Mouse (Mus musculus): ENCODE measurements around the gene Borcs7. TPM values are rescaled to one million over a fixed set of nuclear protein-coding genes. Genes with fewer than 3 reads are reported as not detected.
A peak's percentile ranks its signal among the peaks of the same experiment; 100 is the strongest.

Borcs7 gene
- 13.6 and 15.5 TPM in 2 replicates for polyA plus RNA-seq (2016; fragmentation: Nextera tagmentation; extraction: Ambion mirVana)

DNA sequence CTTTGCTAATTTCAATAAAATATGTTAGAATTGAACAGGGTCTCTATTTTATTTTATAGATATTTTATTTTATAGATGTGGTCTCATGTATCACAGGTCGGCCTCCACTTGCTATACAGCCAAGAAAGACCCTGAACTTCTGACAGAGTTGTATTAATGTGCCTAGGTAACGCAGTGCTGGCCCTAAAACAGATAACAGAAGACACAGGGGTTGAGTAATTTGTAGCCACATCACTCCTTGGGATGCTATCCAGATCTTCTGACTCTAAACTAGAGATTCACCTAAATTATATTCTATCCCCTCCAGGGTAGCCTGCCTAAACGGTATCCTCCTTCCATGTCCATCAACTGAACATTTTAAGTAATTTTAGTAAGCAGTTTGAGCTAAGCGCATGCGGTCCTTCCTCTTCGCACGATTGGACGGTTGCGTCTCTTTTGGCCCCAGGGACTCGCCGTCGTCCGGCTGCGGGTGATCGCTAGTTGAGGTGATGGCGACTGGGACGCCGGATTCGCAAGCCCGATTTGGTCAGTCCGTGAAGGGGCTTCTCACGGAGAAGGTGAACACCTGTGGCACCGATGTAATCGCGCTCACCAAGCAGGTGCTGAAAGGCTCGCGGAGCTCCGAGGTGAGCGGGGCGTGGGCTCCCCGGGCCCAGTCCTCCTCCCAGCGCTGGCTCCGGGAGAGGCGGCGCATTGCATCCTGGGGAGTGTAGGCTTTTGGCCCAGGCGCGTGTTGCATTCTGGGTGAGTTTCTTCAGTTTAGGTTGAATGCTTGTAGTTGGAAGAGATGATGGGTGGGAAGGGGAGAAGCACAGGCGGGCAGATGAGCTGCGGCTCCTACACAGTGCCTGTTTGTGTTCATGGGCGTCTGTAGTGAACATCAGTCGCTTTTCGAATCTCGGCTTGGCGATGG, at the start of gene Borcs7:
Gene Borcs7, plus strand, starts transcription at position 447 of the 913 bp plus-strand sequence.
- peaks cover 13% of the 10 kb centered on the region for H3K4me1 ChIP-seq
- 4% methylated on average over 44 of the region's 44 CpGs for WGBS

DNA sequence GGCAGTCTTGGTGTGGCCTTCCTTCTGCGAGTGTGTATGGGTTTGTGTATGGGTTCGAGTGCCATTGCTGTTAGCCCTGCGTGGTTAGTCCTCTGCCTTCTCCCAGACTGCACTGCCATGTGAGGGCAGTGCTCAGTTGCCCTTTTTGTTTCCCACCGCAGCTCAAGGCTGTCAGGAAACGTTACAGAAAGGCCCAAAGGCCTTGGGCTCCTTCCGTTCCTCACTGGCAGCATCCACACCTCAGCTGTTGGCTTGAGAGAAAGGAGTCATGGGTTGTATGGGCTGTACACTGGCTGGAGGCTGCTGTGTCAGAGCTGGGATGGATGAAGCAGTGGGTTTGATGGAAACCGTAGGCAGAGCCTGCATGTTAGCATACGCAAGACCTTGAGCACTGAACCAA, 48.9 kb upstream of the Borcs7 start:
- Histone ChIP-seq H3K4me3 (no peak overlapping the region), H3K36me3 (replicated peaks) (peaks cover 47% of the 10 kb centered on the region), H3K27me3 (replicated peaks; ENCODE audit: low read depth, poor library complexity, severe bottlenecking) (no peaks in the 10 kb centered on the region), H3K9me3 (no peaks in the 10 kb centered on the region), H3K27ac (replicated peaks) (peak overlapping the region; percentile 40; the same call in 1 of the 2 replicates), H3K4me1 (peaks cover 85% of the 10 kb centered on the region)
- 87% methylated on average over 8 of the region's 8 CpGs for WGBS
- DNase-seq (ENCODE audit: low spot score): no peak

More for the DNA sequence above, at the start of gene Borcs7:
- peak; percentile 88 for DNase-seq (ENCODE audit: low spot score)
- peak within 1 kb of the TSS; percentile 96 for H3K27ac ChIP-seq (replicated peaks)
- H3K9me3 ChIP-seq: no peaks in the 10 kb centered on the region
- peak within 1 kb of the TSS; percentile 76 for H3K4me3 ChIP-seq
- peaks cover 7% of the 10 kb centered on the region for H3K36me3 ChIP-seq (replicated peaks)
- no peaks in the 10 kb centered on the region for H3K27me3 ChIP-seq (replicated peaks; ENCODE audit: low read depth, poor library complexity, severe bottlenecking)

DNA sequence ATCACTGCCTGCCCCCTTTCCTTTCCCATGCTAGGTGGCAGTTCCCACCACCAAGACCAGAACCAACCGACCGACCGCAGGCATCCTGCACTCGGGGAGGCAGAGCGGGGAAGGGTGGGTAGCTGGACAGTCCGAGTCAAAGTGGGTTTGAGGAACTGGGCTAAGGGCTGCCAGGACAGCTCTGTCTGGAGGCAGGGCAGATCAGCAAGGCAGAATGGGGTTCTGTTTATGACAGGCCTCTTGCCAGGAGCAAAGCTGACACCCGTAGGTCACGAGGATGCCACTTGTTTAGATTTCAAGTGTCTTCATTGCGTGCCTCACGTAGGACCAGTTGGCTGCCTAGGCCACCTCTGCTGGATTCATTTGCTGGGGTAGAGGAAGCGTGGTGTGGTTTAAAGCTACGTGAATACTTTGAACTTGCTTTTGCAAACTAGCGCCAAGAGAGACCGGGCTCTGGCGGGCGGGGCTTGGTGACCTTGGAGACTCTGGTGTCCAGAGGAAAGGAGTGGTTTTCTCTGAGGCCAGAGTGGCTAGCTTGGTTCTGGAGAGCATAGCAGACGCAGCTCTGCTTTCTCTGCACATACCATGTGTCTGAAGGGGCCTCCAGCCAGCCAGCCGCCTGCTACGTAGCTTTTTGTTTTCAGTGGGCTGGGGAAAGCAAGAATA, 48.2 kb upstream of the Borcs7 start:
- Histone ChIP-seq H3K27ac (replicated peaks) (peak overlapping the region; percentile 60), H3K36me3 (replicated peaks) (peaks cover 54% of the 10 kb centered on the region), H3K27me3 (replicated peaks; ENCODE audit: low read depth, poor library complexity, severe bottlenecking) (no peaks in the 10 kb centered on the region), H3K9me3 (no peaks in the 10 kb centered on the region), H3K4me1 (peaks cover 85% of the 10 kb centered on the region), H3K4me3 (peak overlapping the region; percentile 21; the same call in 1 of the 2 replicates)
- WGBS: 73% methylated on average over 19 of the region's 19 CpGs
- peak; percentile 48 for DNase-seq (ENCODE audit: low spot score)

DNA sequence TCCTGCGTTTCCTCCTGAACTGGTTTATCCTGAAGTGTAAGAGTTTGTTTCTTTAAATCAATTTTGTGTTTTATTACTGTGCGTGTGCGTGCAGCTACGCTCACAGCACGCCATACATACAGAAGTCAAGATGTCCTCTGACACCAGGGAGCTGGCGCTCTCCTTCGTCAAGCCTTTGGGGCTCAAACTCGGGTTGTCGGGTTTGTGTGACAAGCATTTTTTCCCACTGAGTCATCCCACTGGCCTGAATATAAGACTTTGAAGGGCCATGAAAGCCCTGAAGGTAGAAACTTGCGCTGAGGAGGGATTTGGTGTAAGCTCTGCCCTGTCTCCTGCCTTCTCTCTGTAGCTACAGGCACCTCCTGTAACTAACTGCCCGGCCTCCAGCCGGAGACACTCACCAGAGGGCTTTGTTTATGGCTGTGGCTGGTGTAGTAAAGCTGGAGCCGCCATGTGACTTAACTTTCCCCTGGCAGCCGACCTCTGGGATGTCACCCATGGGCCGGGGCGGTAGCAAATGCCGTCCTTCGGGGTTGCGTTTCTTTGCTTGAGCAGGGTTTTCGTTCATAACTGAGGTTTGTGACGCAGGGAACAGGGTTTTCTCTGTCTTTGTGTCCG, 47.5 kb upstream of the Borcs7 start:
- Histone ChIP-seq H3K9me3 (no peaks in the 10 kb centered on the region), H3K36me3 (replicated peaks) (peaks cover 56% of the 10 kb centered on the region), H3K4me3 (0 out of 2 replicates have a peak overlapping the region, but pooled peaks have one; percentile 21), H3K4me1 (peaks cover 86% of the 10 kb centered on the region), H3K27ac (replicated peaks) (peak overlapping the region; percentile 60), H3K27me3 (replicated peaks; ENCODE audit: low read depth, poor library complexity, severe bottlenecking) (no peaks in the 10 kb centered on the region)
- no peak for DNase-seq (ENCODE audit: low spot score)
- whole genome bisulfite sequencing: 73% methylated on average over 22 of the region's 22 CpGs

DNA sequence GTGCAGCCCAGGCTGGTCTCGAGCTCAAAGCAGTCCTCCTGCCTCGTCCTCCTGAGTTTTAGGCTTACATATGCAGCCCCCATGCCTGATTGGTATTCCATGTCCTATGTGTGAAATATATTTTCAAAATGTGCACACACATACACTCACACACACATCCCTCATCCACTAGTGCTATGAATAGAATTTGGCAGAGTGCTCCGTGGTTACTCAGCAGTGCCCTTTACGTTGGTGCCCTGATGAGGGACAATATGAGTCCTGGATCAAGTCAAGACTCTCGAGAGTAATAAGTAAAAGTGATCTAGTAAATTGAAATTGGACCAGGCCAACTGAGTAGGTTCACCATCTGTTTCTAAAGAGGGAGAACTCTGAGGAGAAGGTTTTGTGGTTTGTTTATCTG, 46.5 kb upstream of the Borcs7 start:
- 86% methylated on average over 5 of the region's 5 CpGs for WGBS
- peak overlapping the region; percentile 60 for H3K27ac ChIP-seq (replicated peaks)
- DNase-seq (ENCODE audit: low spot score): no peak
- H3K4me1 ChIP-seq: peaks cover 85% of the 10 kb centered on the region
- no peaks in the 10 kb centered on the region for H3K9me3 ChIP-seq
- no peaks in the 10 kb centered on the region for H3K27me3 ChIP-seq (replicated peaks; ENCODE audit: low read depth, poor library complexity, severe bottlenecking)
- H3K4me3 ChIP-seq: no peak overlapping the region
- peaks cover 57% of the 10 kb centered on the region for H3K36me3 ChIP-seq (replicated peaks)

DNA sequence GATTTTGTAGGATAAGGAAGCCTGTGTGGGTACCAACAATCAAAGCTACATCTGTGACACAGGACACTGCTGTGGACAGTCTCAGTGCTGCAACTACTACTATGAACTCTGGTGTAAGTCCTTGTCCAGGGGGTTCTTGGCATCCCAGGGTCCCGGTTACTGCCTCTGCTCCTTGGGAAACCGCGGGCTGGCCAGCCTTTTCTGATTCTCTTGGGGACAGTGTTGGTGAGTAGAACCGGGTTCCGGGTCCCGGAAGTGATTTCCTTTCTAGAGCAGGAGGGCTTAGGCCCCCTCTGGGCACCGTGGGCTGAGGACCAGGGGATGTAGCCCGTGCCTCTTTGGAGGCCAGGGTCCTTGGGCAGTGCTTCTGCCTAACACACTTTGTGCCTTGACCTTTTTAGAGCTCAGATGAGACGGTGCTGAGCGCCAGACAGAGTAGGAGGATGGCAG, 45.3 kb upstream of the Borcs7 start:
- WGBS: 67% methylated on average over 10 of the region's 10 CpGs
- Histone ChIP-seq H3K27me3 (replicated peaks; ENCODE audit: low read depth, poor library complexity, severe bottlenecking) (no peaks in the 10 kb centered on the region), H3K4me1 (peaks cover 81% of the 10 kb centered on the region), H3K36me3 (replicated peaks) (peaks cover 60% of the 10 kb centered on the region), H3K27ac (replicated peaks) (peak overlapping the region; percentile 65), H3K4me3 (no peak overlapping the region), H3K9me3 (no peaks in the 10 kb centered on the region)
- DNase-seq (ENCODE audit: low spot score): no peak

DNA sequence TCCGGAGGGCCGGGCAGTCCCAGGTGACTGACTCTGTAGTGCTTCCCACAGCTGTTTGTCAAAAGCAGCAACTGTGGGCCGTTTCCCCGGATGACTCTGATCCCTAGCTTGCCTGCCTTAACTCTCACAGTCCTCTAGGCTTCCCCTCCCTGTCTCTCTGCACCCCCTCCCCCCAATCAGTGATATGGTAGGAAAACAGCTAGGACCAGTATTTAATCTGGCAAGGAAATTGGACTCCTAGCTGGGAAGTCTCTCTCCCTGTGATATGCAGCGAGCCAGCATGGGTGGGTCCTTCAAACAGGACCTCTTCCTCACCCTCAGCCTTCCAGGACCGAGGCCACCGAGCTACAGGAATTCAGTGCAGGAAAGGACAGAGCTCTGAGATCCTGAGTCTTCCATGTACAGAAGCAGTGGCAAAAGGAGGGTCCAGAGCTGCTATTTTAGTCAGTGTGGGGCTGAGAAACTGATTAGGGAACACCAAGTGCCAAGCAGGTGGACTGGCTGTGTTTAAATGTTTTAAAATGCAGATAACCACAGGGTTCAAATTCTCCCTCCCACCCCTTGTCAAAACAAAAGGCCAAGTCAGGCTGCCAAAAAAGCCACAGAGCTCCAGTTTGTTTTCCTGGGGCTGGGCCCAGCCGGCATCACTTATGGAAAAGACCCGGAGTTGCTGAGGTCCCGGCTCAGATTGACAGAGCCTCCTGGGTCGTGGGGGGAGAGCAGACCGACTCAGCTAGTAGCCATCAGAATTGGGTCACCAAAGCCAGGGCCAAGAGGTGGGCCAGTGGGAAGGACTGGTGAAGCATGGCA, 44.7 kb upstream of the Borcs7 start:
- H3K9me3 ChIP-seq: no peaks in the 10 kb centered on the region
- WGBS: 26% methylated on average over 12 of the region's 12 CpGs
- peaks cover 75% of the 10 kb centered on the region for H3K4me1 ChIP-seq
- no peaks in the 10 kb centered on the region for H3K27me3 ChIP-seq (replicated peaks; ENCODE audit: low read depth, poor library complexity, severe bottlenecking)
- peak; percentile 59 for DNase-seq (ENCODE audit: low spot score)
- H3K27ac ChIP-seq (replicated peaks): peak overlapping the region; percentile 70
- no peak overlapping the region for H3K4me3 ChIP-seq
- H3K36me3 ChIP-seq (replicated peaks): peaks cover 59% of the 10 kb centered on the region

DNA sequence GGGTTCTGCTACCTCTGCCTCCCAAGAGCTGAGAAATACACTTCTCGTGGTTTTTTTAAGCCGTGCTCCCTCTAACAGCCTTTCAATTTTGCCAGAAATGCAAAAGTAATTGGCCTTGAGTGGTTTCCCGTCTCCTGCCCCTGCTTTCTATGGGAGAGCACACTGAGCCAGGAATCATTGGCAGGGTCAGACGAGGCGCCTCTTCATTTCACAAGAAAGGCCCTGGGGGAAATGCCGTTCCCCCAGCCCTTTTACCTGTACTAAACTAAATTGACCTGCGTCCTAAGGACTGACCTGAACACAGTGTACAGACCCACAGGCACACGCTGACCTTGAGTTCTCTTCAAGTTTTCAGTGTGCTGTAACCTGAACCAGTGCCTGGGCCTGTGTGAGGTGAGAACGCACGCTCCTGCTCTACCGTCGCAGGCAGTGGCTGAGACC, 43.6 kb upstream of the Borcs7 start:
- H3K9me3 ChIP-seq: no peaks in the 10 kb centered on the region
- H3K4me3 ChIP-seq: no peak overlapping the region
- H3K4me1 ChIP-seq: peaks cover 67% of the 10 kb centered on the region
- peaks cover 52% of the 10 kb centered on the region for H3K36me3 ChIP-seq (replicated peaks)
- 64% methylated on average over 12 of the region's 12 CpGs for WGBS
- peak overlapping the region; percentile 70; the same call in 1 of the 2 replicates for H3K27ac ChIP-seq (replicated peaks)
- H3K27me3 ChIP-seq (replicated peaks; ENCODE audit: low read depth, poor library complexity, severe bottlenecking): no peaks in the 10 kb centered on the region
- no peak for DNase-seq (ENCODE audit: low spot score)

DNA sequence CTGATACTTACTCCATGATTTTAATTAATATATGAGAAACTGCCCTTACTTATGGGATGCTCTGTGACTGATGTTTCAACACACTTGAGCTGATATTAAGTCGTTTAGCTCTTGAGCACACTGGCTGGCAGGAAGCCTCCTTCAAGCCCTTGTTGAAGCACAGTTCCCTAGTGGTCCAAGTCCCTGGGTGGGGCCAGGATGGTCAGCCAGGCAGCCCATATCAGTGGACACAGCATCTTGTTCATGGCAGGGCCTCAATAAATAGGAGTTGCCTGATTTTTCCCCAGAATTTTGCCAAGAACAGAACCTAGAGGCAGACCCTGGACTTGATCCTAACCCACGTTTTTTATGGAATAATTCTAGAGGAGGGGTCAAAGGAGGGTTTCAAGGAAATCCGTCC, 42.5 kb upstream of the Borcs7 start:
- no peak overlapping the region for H3K27ac ChIP-seq (replicated peaks)
- H3K9me3 ChIP-seq: no peaks in the 10 kb centered on the region
- WGBS: 67% methylated on average over 3 of the region's 3 CpGs
- peaks cover 56% of the 10 kb centered on the region for H3K36me3 ChIP-seq (replicated peaks)
- H3K4me1 ChIP-seq: peaks cover 55% of the 10 kb centered on the region
- no peak overlapping the region for H3K4me3 ChIP-seq
- no peak for DNase-seq (ENCODE audit: low spot score)
- H3K27me3 ChIP-seq (replicated peaks; ENCODE audit: low read depth, poor library complexity, severe bottlenecking): no peaks in the 10 kb centered on the region

DNA sequence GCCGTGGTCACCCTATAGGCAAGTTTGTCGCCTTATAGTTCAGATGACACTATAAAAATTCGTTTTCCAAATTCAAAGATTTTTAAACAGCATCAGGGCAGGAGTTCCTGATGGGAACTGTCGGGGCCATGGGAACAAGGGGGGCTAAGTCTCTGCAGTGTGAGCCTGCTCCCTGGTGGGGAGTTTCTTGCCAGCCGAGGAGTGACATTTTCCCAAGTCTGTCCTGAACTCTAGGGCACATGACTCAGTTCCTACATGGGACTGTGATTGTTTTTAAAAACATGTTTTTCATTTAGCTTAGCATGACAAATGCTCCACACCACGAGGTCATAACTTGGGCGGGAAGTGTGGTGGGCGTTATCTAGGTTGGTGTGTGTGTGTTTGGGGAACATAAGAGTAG, 41.9 kb upstream of the Borcs7 start:
- H3K4me1 ChIP-seq: peaks cover 49% of the 10 kb centered on the region

DNA sequence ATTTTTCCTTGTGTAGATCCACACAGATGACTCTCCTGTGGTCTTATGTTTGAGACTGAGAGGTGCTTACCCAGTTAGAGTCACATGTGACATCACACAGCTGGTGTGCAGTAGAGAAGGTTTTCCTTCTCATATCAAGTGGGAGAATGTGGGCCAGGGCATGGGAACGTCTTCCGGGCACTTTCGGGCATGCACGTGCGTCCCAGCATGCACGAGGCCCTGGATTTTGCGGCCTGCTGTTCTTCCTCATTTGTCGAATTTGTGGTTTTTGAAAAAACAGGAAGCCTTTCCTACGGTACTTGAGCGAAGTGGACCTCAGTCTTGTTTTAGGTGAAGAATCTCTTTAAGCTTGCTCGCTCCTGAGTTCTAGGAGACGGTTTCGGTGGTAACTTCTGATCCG, 41.1 kb upstream of the Borcs7 start:
- H3K36me3 ChIP-seq (replicated peaks): peaks cover 69% of the 10 kb centered on the region

More for the DNA sequence above, 41.9 kb upstream of the Borcs7 start:
- Histone ChIP-seq H3K36me3 (replicated peaks) (peaks cover 62% of the 10 kb centered on the region), H3K27ac (replicated peaks) (no peak overlapping the region), H3K9me3 (no peaks in the 10 kb centered on the region), H3K4me3 (no peak overlapping the region), H3K27me3 (replicated peaks; ENCODE audit: low read depth, poor library complexity, severe bottlenecking) (no peaks in the 10 kb centered on the region)
- no peak for DNase-seq (ENCODE audit: low spot score)
- 87% methylated on average over 8 of the region's 8 CpGs for WGBS

More for the DNA sequence above, 41.1 kb upstream of the Borcs7 start:
- Histone ChIP-seq H3K9me3 (no peaks in the 10 kb centered on the region), H3K4me1 (peaks cover 41% of the 10 kb centered on the region), H3K27ac (replicated peaks) (no peak overlapping the region), H3K27me3 (replicated peaks; ENCODE audit: low read depth, poor library complexity, severe bottlenecking) (no peaks in the 10 kb centered on the region), H3K4me3 (no peak overlapping the region)
- no peak for DNase-seq (ENCODE audit: low spot score)
- WGBS: 95% methylated on average over 14 of the region's 14 CpGs

All from embryonic facial prominence, embryonic 10.5 days (tissue).